Mouse (Mus musculus): ENCODE data around the gene Spi1.

DNA sequence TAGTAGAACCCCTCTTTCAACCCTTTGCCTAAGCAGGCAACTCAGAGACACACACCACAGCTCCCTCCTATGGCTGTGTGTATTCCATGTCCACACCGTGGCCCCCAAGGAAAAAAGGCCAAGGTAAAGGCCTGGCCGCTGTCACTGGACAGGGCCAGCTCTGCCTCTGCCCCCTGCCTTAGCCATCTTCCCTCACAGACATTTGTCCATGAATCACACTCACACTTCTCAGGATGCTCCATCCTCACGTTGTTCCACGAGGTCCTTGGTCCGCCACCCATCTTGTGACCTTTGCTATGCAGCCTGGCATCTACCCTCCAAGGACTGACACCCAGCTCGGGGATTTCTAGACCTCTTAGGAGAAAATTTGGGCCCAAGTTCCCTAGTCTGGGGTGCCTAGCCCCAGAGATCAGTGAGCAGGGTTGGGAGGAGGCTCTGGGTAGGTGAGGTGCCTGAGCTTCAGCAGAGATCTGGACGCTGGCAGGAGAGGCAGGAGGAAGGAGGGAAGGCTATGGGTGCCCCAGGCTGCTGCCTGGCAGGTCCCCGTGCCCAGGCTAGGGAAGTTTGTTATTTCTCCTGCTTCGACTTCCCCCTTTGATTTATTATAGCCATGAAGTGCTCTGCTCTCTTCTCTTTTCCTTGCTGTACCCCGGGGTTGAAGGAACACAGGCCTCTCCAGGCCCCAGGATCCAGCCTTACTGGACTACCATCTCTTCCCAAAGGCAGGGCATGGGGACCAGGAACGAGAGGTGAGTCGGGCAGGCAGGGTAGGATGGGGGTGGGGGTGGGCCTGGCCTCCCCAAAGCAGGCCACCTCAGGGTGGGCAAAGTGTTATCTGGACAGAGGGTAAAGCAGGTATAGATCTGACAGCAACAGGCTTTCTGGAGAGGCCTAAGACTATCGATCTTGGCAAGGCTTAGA is at the start of gene Spi1:
- TF ChIP-seq CTCF (conservative IDR thresholded peaks at IDR 0.05; ENCODE audit: low read length) = no peak
- TF ChIP-seq NANOG (IDR thresholded peaks at IDR 0.05; ENCODE audit: borderline replicate concordance, low read length) = no peak
- TF ChIP-seq POU5F1 (IDR thresholded peaks at IDR 0.05; ENCODE audit: borderline replicate concordance, low read length) = no peak
